Mouse (Mus musculus) cortical plate, adult 2 months (tissue): ENCODE measurements around the gene Arl4c.

ENCODE experiments used
- CTCF ChIP-seq: fragments of 200-500 bp; IDR thresholded peaks from 2 replicates; pipeline ENCODE4 v1.5.1; 2011; ENCODE audit warnings: mild to moderate bottlenecking, control low read depth, low read length; ENCODE audit not compliant: insufficient read depth; ENCODE audit errors: extremely low read depth
- POLR2A ChIP-seq: fragments of 200-500 bp; IDR thresholded peaks from 2 replicates; pipeline ENCODE4 v1.6.1; 2011; ENCODE audit warnings: mild to moderate bottlenecking, low read length, control low read depth; ENCODE audit not compliant: insufficient read depth; ENCODE audit errors: extremely low read depth

GRCm38 (mm10) chr1:88680804-88681203, 21.2 kb downstream of the Arl4c start:
- TF ChIP-seq POLR2A (no peak), CTCF (no peak)
